Mouse (Mus musculus) 3T3-L1 (cell line): ENCODE results near the gene Bin2.

Source experiments
- DNase-seq: peaks from one replicate; pipeline ENCODE4 v3.0.0-alpha.2; 2015; ENCODE audit warnings: low read depth, low spot score

Bin2 gene

DNA sequence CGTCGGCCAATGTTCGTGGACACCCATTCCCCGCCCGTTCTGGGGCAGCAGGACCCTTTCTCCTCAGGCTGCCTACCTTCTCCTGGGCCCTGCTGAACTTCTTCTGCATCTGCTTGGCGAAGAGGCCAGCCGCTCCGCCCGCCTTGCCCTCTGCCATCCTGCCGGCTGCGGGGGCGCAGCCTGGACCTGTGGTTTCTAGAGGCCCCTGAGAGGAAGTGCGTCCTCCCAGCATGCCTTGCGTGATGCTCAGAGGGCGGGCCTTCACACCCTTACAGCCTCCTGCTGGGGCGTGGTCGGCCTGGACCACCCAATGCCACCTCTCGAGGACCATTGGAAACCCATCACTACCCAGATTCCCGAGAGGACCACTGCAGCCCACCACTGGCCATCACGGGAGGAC is at the start of gene Bin2:
Gene Bin2 (minus strand): TSS at position 217 of the 400 bp plus-strand sequence.
- DNase-seq = no peak

DNA sequence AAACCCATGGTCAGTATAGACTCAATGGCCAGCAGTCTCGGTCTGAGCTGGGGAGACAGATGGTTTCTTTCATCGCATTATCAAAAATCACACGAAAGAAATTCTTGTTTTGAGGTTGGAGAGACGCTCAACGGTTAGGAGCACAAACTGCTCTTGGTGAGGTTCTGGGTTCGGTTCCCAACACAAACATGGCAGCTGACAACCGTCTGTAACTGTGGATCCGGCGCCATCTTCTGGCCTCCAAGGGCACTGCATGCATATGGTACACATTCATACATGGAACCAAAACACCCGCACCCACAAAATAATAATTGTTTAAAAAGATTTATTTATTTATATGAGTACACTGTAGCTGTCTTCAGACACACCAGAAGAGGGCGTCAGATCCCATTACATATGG is 49.2 kb upstream of the Bin2 start:
- no peak for DNase-seq

DNA sequence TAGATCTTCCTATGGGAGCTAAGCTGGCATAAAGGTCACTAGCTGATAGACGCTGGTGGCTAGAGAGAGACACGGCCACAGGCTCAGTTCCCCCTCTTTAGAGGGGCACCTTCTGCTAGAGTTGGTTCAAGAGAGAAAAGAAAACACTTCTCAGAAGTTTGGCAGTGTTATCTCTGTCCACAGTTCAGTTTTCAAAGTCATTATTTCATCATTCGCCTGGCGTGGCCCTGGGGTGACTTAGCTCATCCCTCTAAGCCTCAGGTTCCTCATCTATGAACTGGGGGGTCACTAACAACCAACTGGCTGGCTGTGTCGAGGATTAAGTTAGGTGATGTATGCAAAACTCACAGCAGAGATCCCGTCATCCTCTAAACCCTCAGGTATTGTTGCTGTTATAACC is 48.6 kb upstream of the Bin2 start:
- DNase-seq = no peak

GRCm38 (mm10) chr15:100715399-100715993 is 46.1 kb upstream of the Bin2 start:
- DNase-seq = no peak

- DNase-seq = no peak
Measured at GRCm38 (mm10) chr15:100714470-100714869, 45.1 kb upstream of the Bin2 start.

GRCm38 (mm10) chr15:100710838-100711237 is 41.5 kb upstream of the Bin2 start:
- DNase-seq = no peak

GRCm38 (mm10) chr15:100708433-100709078 is 39.2 kb upstream of the Bin2 start:
- DNase-seq = no peak

- DNase-seq = no peak
Measured at GRCm38 (mm10) chr15:100706226-100706625, 36.9 kb upstream of the Bin2 start.

- DNase-seq = no peak
Measured at GRCm38 (mm10) chr15:100705376-100705775, 36.0 kb upstream of the Bin2 start.

GRCm38 (mm10) chr15:100703913-100704312 is 34.6 kb upstream of the Bin2 start:
- DNase-seq = no peak

GRCm38 (mm10) chr15:100701856-100702255 is 32.5 kb upstream of the Bin2 start:
- DNase-seq = no peak

DNA sequence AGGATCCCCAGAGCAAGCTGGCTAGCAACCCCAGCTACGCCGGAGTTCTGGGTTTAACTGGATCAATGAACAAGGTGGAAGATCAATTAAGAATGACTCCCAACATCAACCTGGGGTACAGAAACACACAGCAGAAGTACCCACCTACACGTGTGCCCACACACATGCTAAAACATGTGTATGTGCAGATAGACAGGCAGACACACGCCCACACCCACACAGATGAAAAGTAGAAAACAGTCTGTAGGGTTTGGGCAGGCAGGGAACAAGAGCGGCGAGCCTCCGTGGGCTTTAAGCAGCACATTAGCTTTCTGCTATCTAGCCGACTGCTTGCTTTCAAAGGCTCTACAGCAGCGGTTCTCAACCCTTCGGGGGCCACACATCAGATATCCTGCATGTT is 31.8 kb upstream of the Bin2 start:
- no peak for DNase-seq

- no peak for DNase-seq
Measured at GRCm38 (mm10) chr15:100700424-100700823, 31.1 kb upstream of the Bin2 start.

- peak; percentile 8 for DNase-seq
Measured at GRCm38 (mm10) chr15:100699386-100699785, 30.0 kb upstream of the Bin2 start.

DNA sequence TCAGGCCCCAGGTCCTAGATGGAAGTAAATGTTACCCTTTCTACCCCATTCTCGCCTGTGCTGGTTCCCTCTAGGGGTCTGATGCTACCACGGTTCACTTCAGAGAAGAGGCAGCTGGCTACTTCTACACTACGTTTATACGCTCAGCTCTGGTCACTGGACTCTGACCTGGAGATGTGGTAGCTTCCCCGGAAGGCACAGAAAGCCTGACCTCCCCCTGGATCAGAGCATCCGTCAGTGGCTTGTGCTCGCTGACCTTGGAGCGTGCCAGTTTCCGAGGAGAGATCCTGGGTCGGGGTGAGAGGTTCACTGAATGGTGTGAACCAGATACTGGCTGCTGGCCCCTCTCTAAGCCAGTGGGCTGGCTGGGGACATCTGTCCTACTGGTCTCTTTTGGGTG is 28.7 kb upstream of the Bin2 start:
- no peak for DNase-seq

- DNase-seq = no peak
Measured at GRCm38 (mm10) chr15:100694406-100694805, 25.1 kb upstream of the Bin2 start.

- no peak for DNase-seq
Measured at GRCm38 (mm10) chr15:100691990-100692389, 22.6 kb upstream of the Bin2 start.

DNA sequence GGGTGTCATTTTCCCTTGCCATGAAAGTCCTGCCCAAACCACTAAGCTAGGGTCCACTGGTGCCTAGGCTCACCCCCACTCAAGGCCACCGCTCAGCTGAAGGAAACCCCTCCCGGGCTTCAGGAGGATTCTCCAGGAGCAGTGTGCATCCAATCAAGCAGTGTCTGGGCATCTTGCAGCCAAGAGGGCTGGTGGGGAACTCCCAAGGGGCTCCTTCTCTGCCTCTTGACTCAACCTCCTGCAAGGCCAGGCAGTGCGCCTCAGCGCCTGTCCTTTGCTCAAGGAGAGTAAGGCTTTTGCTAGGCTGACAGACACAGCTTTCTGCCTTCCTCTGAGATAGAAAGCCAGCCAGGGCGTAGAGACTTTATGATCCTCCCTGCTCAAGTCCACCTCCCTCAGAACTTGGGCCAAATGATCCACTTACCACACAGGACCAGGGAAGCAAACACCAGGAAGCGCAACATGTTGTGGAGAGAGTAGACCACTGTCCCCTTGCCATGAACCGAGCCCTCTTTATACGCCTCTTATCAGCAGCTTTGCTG is 18.1 kb upstream of the Bin2 start, which contains the start of gene Cela1:
Gene Cela1 (minus strand): TSS at position 492 of the 542 bp plus-strand sequence.
- peak; percentile 86 for DNase-seq

- DNase-seq = peak; percentile 86
Measured at GRCm38 (mm10) chr15:100686989-100687388, 17.6 kb upstream of the Bin2 start.

GRCm38 (mm10) chr15:100686434-100686833 is 17.1 kb upstream of the Bin2 start:
- peak; percentile 40 for DNase-seq

DNA sequence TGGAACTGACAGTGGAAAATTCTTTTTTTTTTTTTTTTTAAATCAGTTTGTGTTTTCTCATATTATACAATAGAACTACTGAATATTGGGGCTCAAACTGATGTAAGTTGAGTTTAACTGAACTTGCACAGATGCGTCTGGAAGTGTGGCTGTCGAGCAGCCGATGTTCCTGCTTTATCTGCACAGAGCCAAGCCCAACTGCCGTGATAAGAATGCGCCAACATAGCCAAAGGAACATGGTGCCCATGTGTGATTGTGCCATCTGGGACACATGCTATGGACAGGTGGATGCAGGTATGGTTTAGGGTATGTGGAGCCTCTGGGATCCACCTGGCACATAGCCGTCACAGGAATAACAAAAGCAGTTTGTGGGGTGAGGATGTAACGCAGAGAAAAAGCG is 16.5 kb upstream of the Bin2 start:
- DNase-seq = no peak

GRCm38 (mm10) chr15:100685255-100685654 is 15.9 kb upstream of the Bin2 start:
- DNase-seq = no peak

DNA sequence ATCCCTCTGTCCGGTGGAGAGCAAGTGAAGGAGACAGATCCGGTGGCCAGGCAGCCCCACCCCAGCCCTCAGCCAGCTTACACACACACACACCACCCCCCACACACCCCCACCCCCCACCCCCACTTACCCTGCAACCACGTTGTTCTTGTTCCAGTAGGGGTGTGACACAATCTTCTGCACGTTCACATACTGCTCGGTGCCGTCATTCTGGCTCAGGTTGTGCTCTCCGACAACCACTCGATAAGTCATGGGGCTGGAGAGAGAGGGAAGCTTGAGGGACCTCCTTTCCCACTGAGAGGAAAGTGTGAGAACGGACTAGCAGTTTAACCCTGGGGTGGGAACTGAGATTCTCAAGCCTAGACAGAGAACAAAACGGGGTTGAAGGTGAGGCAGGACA is 15.1 kb upstream of the Bin2 start:
- DNase-seq = no peak
